Mouse (Mus musculus) heart, postnatal 25 days (tissue): ENCODE results near the gene Ptov1. TPM values are rescaled to one million over a fixed set of nuclear protein-coding genes. Genes with fewer than 3 reads are reported as not detected.

ENCODE experiments used
- DNase-seq: peaks from one replicate; pipeline ENCODE4 v3.0.0; 2022; ENCODE audit warnings: low spot score
- intact Hi-C: fragments of 180-260 bp; cut with DNase I; formaldehyde crosslinking; loops from one replicate; pipeline ENCODE4 v1.15.1; 2025
- microRNA-seq: library from miRNA; unstranded; fragments of <30 nt; microRNA quantifications from one replicate; pipeline ENCODE4 v1.2.0, GENCODE M21; 2022
- total RNA-seq, 2 experiments: library from RNA; stranded (reverse); gene quantifications; 2 replicates each; pipeline ENCODE4 v1.2.3; 2021

Ptov1 gene
- total RNA-seq, 2 experiments from 2014 or later: 153 to 165 TPM

GRCm38 (mm10) chr7:44819863-44820262 is 49.7 kb downstream of the Ptov1 start:
- DNase-seq: no peak
- intact Hi-C loops: loop anchor here (2.0 to 10.0 kb wide), 2 partner anchors 73 to 165 kb away; no protein-coding TSS in a partner anchor

DNA sequence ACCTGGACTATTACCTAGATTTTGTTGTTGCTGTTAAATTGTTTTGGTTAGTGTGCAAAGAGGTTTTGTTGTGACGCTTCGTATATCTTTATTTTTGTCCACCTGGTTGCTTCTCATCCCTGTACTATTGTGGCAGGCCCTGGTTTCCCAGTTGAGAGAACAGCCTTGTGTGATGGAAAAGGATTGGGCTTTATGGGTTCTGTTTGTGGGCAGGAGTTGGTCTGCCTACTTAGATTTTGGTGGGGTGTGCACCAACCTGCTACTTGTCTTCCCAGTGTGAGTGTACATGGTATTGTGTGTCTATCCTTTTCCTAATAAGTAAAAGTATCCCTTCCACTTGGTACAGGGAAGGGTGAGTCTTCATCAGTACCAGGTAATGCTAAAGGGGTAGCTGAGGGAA is 50.2 kb downstream of the Ptov1 start:
- DNase-seq: no peak
- intact Hi-C loops: loop anchor here (2.0 kb wide), 1 partner anchor 73 kb away; no protein-coding TSS in a partner anchor

DNA sequence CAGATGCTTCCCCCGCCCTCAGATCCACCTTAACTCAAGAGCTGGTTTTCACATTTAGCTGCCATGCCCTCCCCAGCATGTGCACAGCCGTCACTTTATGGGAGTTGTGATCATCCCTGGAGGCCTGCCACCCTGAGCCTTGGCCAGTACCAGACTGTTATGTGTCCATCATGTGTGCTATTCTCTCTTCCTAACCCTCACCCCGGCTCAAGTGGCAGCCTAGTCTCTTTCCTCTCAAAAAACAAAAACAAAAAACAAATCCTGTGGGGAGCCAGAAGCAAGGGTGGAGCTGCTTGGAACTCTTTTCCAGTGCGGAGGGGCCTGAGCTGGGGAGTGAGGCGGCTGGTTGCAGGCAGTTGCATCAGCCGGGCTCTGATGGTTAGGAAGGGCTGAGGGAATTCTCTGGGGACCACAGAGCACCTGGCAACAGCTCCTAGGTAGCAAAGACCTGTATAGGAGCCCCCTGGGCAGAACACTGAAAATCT is 50.8 kb downstream of the Ptov1 start:
- intact Hi-C loops: loop anchor here (2.0 kb wide), 1 partner anchor 72 kb away; no protein-coding TSS in a partner anchor

GRCm38 (mm10) chr7:44818164-44818563 is 51.4 kb downstream of the Ptov1 start:
- intact Hi-C loops: loop anchor here (2.0 kb wide), 1 partner anchor 71 kb away; no protein-coding TSS in a partner anchor
- DNase-seq: no peak

More for the DNA sequence above, 50.8 kb downstream of the Ptov1 start:
- no peak for DNase-seq

DNA sequence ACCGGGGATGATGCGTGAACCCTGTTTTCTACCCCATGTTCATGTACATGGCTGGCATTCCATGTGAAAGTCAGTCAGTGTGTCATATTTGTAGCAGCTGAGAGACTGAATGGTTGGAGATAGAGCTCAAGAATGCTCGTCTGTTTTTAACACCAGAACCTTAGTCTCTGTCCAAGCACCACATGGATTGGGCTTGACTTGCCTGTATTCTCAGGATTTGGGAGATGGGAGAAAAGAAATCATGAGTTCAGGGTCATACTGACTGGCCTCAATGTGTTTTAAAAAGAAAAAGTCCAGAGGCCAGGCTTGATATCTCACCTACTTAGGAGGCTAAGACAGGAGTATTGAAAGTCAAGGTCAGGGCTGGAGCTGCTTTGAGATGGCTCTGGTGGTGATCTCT is 52.1 kb downstream of the Ptov1 start:
- intact Hi-C loops: no loop called here
- DNase-seq: no peak

- peak; percentile 60 for DNase-seq
- intact Hi-C loops: no loop called here
Measured at GRCm38 (mm10) chr7:44816470-44817021, 53.0 kb downstream of the Ptov1 start, which contains the start of gene Atf5. Gene Atf5, minus strand, starts transcription at chr7:44816658.

- intact Hi-C loops: no loop called here
- peak; percentile 98 for DNase-seq
Measured at GRCm38 (mm10) chr7:44815721-44816469, 53.7 kb downstream of the Ptov1 start, which contains the start of the genes Nup62 and Il4i1. Gene Nup62, plus strand, starts transcription at chr7:44816088. Gene Il4i1, plus strand, starts transcription at chr7:44816387.

DNA sequence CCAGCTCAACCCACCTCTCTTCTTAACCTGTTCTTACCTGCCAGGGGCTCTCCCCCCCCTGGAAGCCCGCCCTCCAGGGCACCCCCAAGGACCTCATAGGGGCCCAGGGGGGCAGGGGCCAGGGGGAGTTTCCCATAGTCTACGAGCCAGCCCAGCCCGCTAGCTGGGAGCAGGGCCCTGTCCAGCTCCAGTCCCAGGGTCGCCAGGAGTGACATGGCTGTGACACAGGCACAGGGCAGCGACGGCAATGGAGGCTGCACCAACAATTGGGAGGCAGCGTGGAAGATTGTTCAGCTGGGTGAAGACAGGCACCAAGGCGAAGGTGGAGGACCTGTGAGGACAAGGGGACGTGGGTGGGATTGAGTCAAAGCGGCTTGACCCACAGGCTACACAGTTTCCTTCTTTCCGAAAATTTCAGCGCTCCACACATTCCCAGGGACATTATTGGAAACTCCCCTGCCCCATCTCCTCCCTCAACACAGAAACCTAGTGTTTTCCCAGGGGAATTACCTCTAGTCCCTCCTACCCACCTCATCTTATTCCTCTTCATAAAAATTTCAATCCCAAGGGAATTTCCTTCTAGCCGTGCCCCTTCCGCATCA is 54.5 kb downstream of the Ptov1 start:
- intact Hi-C loops: no loop called here
- DNase-seq: no peak

GRCm38 (mm10) chr7:44814423-44814822 is 55.2 kb downstream of the Ptov1 start:
- intact Hi-C loops: no loop called here

DNA sequence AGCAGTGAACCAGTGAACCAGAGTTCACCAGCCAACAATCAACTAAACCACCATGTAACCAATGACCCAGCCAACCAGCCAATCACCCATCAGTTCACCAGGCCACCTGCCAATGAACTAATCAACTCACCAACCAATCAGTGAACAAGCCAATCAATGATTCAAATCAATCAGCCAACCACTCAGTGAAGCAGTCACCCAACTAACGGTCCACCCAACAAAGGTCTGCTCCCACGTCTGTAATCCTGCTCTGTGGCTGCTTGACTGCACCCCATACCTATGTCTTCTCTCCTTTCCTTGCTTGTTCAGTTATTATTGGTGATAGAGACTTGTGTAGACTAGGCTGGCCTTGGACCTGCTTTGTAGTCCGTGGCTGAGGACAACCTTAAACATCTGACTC is 55.6 kb downstream of the Ptov1 start:
- DNase-seq: no peak
- intact Hi-C loops: no loop called here

More at GRCm38 (mm10) chr7:44814423-44814822, 55.2 kb downstream of the Ptov1 start:
- DNase-seq: no peak

Small RNA genes within 50 kb of the gene (microRNA-seq; reads per million reads assigned to microRNA genes)
- gene Mir707: not detected

Other genes starting within 250 kb of the Ptov1 start
- 10 to 100 TPM; 72.2 to 80.8 TPM for gene Myh14, start 198.9 kb downstream of the Ptov1 start, total RNA-seq
- gene Izumo2, start 161.0 kb downstream of the Ptov1 start, total RNA-seq: not detected
- gene Vrk3, start 121.4 kb downstream of the Ptov1 start, total RNA-seq: 10 to 100 TPM; 22.8 to 24.3 TPM
- gene Zfp473, start 118.7 kb downstream of the Ptov1 start, total RNA-seq: under 1 TPM in 1 of 2 experiments, not detected in 1; 0.21 TPM
- gene Nup62, start 53.7 kb downstream of the Ptov1 start, total RNA-seq: 10 to 100 TPM; 26.0 to 28.6 TPM
- gene Il4i1, start 53.4 kb downstream of the Ptov1 start, total RNA-seq: 1 to 10 TPM in 1 of 2 experiments, under 1 TPM in 1; 0.62 to 2.2 TPM
- 10 to 100 TPM; 63.7 to 64.5 TPM for gene Atf5, start 53.1 kb downstream of the Ptov1 start, total RNA-seq
- gene Akt1s1, start 20.8 kb downstream of the Ptov1 start, total RNA-seq: 10 to 100 TPM; 61.8 to 75.9 TPM
- 10 to 100 TPM; 44.3 to 47.0 TPM for gene Tbc1d17, start 20.7 kb downstream of the Ptov1 start, total RNA-seq
- 10 to 100 TPM; 16.0 to 16.6 TPM for gene Pnkp, start 12.6 kb downstream of the Ptov1 start, total RNA-seq
- gene Med25, start 22.9 kb upstream of the Ptov1 start, total RNA-seq: 10 to 100 TPM; 66.7 to 73.9 TPM
- 10 to 100 TPM; 12.9 to 15.0 TPM for gene Fuz, start 26.3 kb upstream of the Ptov1 start, total RNA-seq
- 10 to 100 TPM; 72.5 to 73.1 TPM for gene Ap2a1, start 59.7 kb upstream of the Ptov1 start, total RNA-seq
- gene Tsks, start 73.4 kb upstream of the Ptov1 start, total RNA-seq: not detected
- gene Cpt1c, start 105.1 kb upstream of the Ptov1 start, total RNA-seq: 1 to 10 TPM; 2.7 to 3.1 TPM
- gene Prmt1, start 116.8 kb upstream of the Ptov1 start, total RNA-seq: 100 to 1,000 TPM; 105 to 111 TPM
- gene Irf3, start 127.9 kb upstream of the Ptov1 start, total RNA-seq: 10 to 100 TPM; 28.3 to 30.9 TPM
- gene Bcl2l12, start 128.9 kb upstream of the Ptov1 start, total RNA-seq: 10 to 100 TPM; 10.2 to 11.2 TPM
- 10 to 100 TPM; 45.5 to 49.7 TPM for gene Scaf1, start 146.6 kb upstream of the Ptov1 start, total RNA-seq
- 10 to 100 TPM; 48.9 to 56.6 TPM for gene Rras, start 148.2 kb upstream of the Ptov1 start, total RNA-seq
- gene Prr12, start 183.1 kb upstream of the Ptov1 start, total RNA-seq: 10 to 100 TPM; 23.2 to 27.7 TPM
- gene Nosip, start 192.6 kb upstream of the Ptov1 start, total RNA-seq: 10 to 100 TPM; 25.7 to 27.8 TPM
- 1 to 10 TPM; 6.8 to 7.1 TPM for gene Prrg2, start 192.9 kb upstream of the Ptov1 start, total RNA-seq
- gene Rcn3, start 222.4 kb upstream of the Ptov1 start, total RNA-seq: 10 to 100 TPM; 28.1 to 32.4 TPM
- gene Fcgrt, start 234.1 kb upstream of the Ptov1 start, total RNA-seq: 10 to 100 TPM; 66.1 to 71.7 TPM